Mouse (Mus musculus): ENCODE data around the gene Stub1. TPM values are rescaled to one million over a fixed set of nuclear protein-coding genes. Genes with fewer than 3 reads are reported as not detected.

Stub1 gene
- polyA plus RNA-seq, 1 experiment from 2014 or later: 348 TPM

Other genes with a start within 250 kb of the Stub1 start
- 835 and 992 TPM in 2 replicates for gene Gng13, start 116.2 kb downstream of the Stub1 start, polyA plus RNA-seq (2021; fragmentation: Nextera tagmentation)
- 0.97 and 1.5 TPM in 2 replicates for gene Chtf18, start 106.0 kb downstream of the Stub1 start, polyA plus RNA-seq (2021; fragmentation: Nextera tagmentation)
- 59.3 and 64.4 TPM in 2 replicates for gene Rpusd1, start 105.7 kb downstream of the Stub1 start, polyA plus RNA-seq (2021; fragmentation: Nextera tagmentation)
- 0.20 and 0.21 TPM in 2 replicates for gene Mslnl, start 97.4 kb downstream of the Stub1 start, polyA plus RNA-seq (2021; fragmentation: Nextera tagmentation)
- 0.72 and 1.0 TPM in 2 replicates for gene Msln, start 79.0 kb downstream of the Stub1 start, polyA plus RNA-seq (2021; fragmentation: Nextera tagmentation)
- gene Narfl, start 59.6 kb downstream of the Stub1 start, polyA plus RNA-seq (2021; fragmentation: Nextera tagmentation): 27.4 and 37.4 TPM in 2 replicates
- 114 and 123 TPM in 2 replicates for gene Haghl, start 47.7 kb downstream of the Stub1 start, polyA plus RNA-seq (2021; fragmentation: Nextera tagmentation)
- 0.31 and 0.39 TPM in 2 replicates for gene Ccdc78, start 46.8 kb downstream of the Stub1 start, polyA plus RNA-seq (2021; fragmentation: Nextera tagmentation)
- 147 and 187 TPM in 2 replicates for gene Fam173a, start 40.5 kb downstream of the Stub1 start, polyA plus RNA-seq (2021; fragmentation: Nextera tagmentation)
- gene AC134908.4, start 37.7 kb downstream of the Stub1 start, polyA plus RNA-seq (2021; fragmentation: Nextera tagmentation): 4.0 and 5.4 TPM in 2 replicates
- gene Metrn, start 36.3 kb downstream of the Stub1 start, polyA plus RNA-seq (2021; fragmentation: Nextera tagmentation): 11.7 and 12.8 TPM in 2 replicates
- 213 and 331 TPM in 2 replicates for gene Fbxl16, start 24.3 kb downstream of the Stub1 start, polyA plus RNA-seq (2021; fragmentation: Nextera tagmentation)
- gene Wdr24, start 9.8 kb downstream of the Stub1 start, polyA plus RNA-seq (2021; fragmentation: Nextera tagmentation): 12.1 and 16.0 TPM in 2 replicates
- 31.5 and 33.5 TPM in 2 replicates for gene Jmjd8, start 4.5 kb downstream of the Stub1 start, polyA plus RNA-seq (2021; fragmentation: Nextera tagmentation)
- gene Rhbdl1, start 3.9 kb upstream of the Stub1 start, polyA plus RNA-seq (2021; fragmentation: Nextera tagmentation): 10.7 and 55.8 TPM in 2 replicates
- 1.4 and 5.1 TPM in 2 replicates for gene Gm20683, start 8.4 kb upstream of the Stub1 start, polyA plus RNA-seq (2021; fragmentation: Nextera tagmentation)
- 7.3 and 8.2 TPM in 2 replicates for gene Rhot2, start 11.4 kb upstream of the Stub1 start, polyA plus RNA-seq (2021; fragmentation: Nextera tagmentation)
- 1.5 and 2.0 TPM in 2 replicates for gene Wdr90, start 28.1 kb upstream of the Stub1 start, polyA plus RNA-seq (2021; fragmentation: Nextera tagmentation)
- 35.6 and 38.4 TPM in 2 replicates for gene Mcrip2, start 35.4 kb upstream of the Stub1 start, polyA plus RNA-seq (2021; fragmentation: Nextera tagmentation)
- 65.7 and 79.7 TPM in 2 replicates for gene Mettl26, start 41.7 kb upstream of the Stub1 start, polyA plus RNA-seq (2021; fragmentation: Nextera tagmentation)
- 0.06 and 0.07 TPM in 2 replicates for gene Wfikkn1, start 47.5 kb upstream of the Stub1 start, polyA plus RNA-seq (2021; fragmentation: Nextera tagmentation)
- gene Rab40c, start 86.3 kb upstream of the Stub1 start, polyA plus RNA-seq (2021; fragmentation: Nextera tagmentation): 8.7 and 18.7 TPM in 2 replicates
- gene Pigq, start 111.5 kb upstream of the Stub1 start, polyA plus RNA-seq (2021; fragmentation: Nextera tagmentation): 94.5 and 96.0 TPM in 2 replicates
- 0.26 and 0.48 TPM in 2 replicates for gene Nhlrc4, start 111.6 kb upstream of the Stub1 start, polyA plus RNA-seq (2021; fragmentation: Nextera tagmentation)
- 0.49 and 0.78 TPM in 2 replicates for gene A930017K11Rik, start 119.2 kb upstream of the Stub1 start, polyA plus RNA-seq (2021; fragmentation: Nextera tagmentation)
- gene Capn15, start 152.4 kb upstream of the Stub1 start, polyA plus RNA-seq (2021; fragmentation: Nextera tagmentation): 9.2 and 14.4 TPM in 2 replicates
- gene Rab11fip3, start 236.2 kb upstream of the Stub1 start, polyA plus RNA-seq (2021; fragmentation: Nextera tagmentation): 7.5 and 13.3 TPM in 2 replicates